Mouse (Mus musculus): ENCODE results near the gene Twf1.
A peak's percentile ranks its signal among the peaks of the same experiment; 100 is the strongest.

Twf1 gene

GRCm38 (mm10) chr15:94589219-94590075 is at the start of gene Twf1:
Gene Twf1 (minus strand): TSS chr15:94589889.
- DNase-seq (ENCODE audit: low spot score), result peak; percentile 98

- no peak for DNase-seq (ENCODE audit: low spot score)
These were observed 49.4 kb upstream of the Twf1 start for GRCm38 (mm10) chr15:94639126-94639525.

GRCm38 (mm10) chr15:94638207-94638606 is 48.5 kb upstream of the Twf1 start:
- DNase-seq (ENCODE audit: low spot score), result no peak

- no peak for DNase-seq (ENCODE audit: low spot score)
These were observed 44.8 kb upstream of the Twf1 start for GRCm38 (mm10) chr15:94634524-94634923.

- no peak for DNase-seq (ENCODE audit: low spot score)
These were observed 40.9 kb upstream of the Twf1 start for GRCm38 (mm10) chr15:94630553-94630952.

- DNase-seq (ENCODE audit: low spot score), result peak; percentile 18
These were observed 39.3 kb upstream of the Twf1 start, which contains the start of gene Tmem117 for GRCm38 (mm10) chr15:94628830-94629601. Gene Tmem117 (plus strand): TSS chr15:94629232.

- DNase-seq (ENCODE audit: low spot score), result no peak
These were observed 38.8 kb upstream of the Twf1 start for GRCm38 (mm10) chr15:94628463-94628829.

GRCm38 (mm10) chr15:94620909-94621308 is 31.2 kb upstream of the Twf1 start:
- no peak for DNase-seq (ENCODE audit: low spot score)

GRCm38 (mm10) chr15:94616036-94616435 is 26.3 kb upstream of the Twf1 start:
- no peak for DNase-seq (ENCODE audit: low spot score)

GRCm38 (mm10) chr15:94607768-94608167 is 18.1 kb upstream of the Twf1 start:
- DNase-seq (ENCODE audit: low spot score), result no peak

GRCm38 (mm10) chr15:94602441-94602840 is 12.8 kb upstream of the Twf1 start:
- DNase-seq (ENCODE audit: low spot score), result no peak

GRCm38 (mm10) chr15:94601339-94601738 is 11.7 kb upstream of the Twf1 start:
- peak; percentile 22 for DNase-seq (ENCODE audit: low spot score)

- no peak for DNase-seq (ENCODE audit: low spot score)
These were observed 10.5 kb upstream of the Twf1 start for GRCm38 (mm10) chr15:94600145-94600707.

GRCm38 (mm10) chr15:94593586-94593985 is 3.9 kb upstream of the Twf1 start:
- DNase-seq (ENCODE audit: low spot score), result no peak

- DNase-seq (ENCODE audit: low spot score), result no peak
These were observed 1.7 kb upstream of the Twf1 start for GRCm38 (mm10) chr15:94591356-94591755.

GRCm38 (mm10) chr15:94590083-94590482 is 394 bp upstream of the Twf1 start:
- DNase-seq (ENCODE audit: low spot score), result no peak

- DNase-seq (ENCODE audit: low spot score), result no peak
These were observed 1.6 kb downstream of the Twf1 start for GRCm38 (mm10) chr15:94587826-94588715.

GRCm38 (mm10) chr15:94584738-94585137 is 5.0 kb downstream of the Twf1 start:
- no peak for DNase-seq (ENCODE audit: low spot score)

- DNase-seq (ENCODE audit: low spot score), result no peak
These were observed 6.5 kb downstream of the Twf1 start for GRCm38 (mm10) chr15:94583153-94583552.

- no peak for DNase-seq (ENCODE audit: low spot score)
These were observed 7.6 kb downstream of the Twf1 start for GRCm38 (mm10) chr15:94582000-94582593.

GRCm38 (mm10) chr15:94574566-94575268 is 15.0 kb downstream of the Twf1 start:
- DNase-seq (ENCODE audit: low spot score), result no peak

Measured in testis, postnatal 14 days (tissue).